Mouse (Mus musculus) cerebellum, adult 18-20 months (tissue): ENCODE data around the gene Aurkaip1.

Experiments used
- DNase-seq, 2 experiments: peaks; one replicate each; pipeline ENCODE4 v3.0.0; 2021

The Aurkaip1 gene

GRCm38 (mm10) chr4:155830596-155830995, 476 bp upstream of the Aurkaip1 start:
- DNase-seq, result no peak

- DNase-seq, result peak in 1 of 2 experiments; percentile 36
Measured at GRCm38 (mm10) chr4:155831831-155832230, 759 bp downstream of the Aurkaip1 start.

GRCm38 (mm10) chr4:155832321-155832720, 1.2 kb downstream of the Aurkaip1 start:
- no peak for DNase-seq

- no peak for DNase-seq
Measured at GRCm38 (mm10) chr4:155833234-155833633, 2.2 kb downstream of the Aurkaip1 start.

- DNase-seq, result peak; percentile 57 to 66
Measured at GRCm38 (mm10) chr4:155833836-155834235, 2.8 kb downstream of the Aurkaip1 start.

- no peak for DNase-seq
Measured at GRCm38 (mm10) chr4:155837404-155838010, 6.4 kb downstream of the Aurkaip1 start.

- no peak for DNase-seq
Measured at GRCm38 (mm10) chr4:155838187-155839153, 7.4 kb downstream of the Aurkaip1 start.

- DNase-seq, result peak in 1 of 2 experiments; percentile 21
Measured at GRCm38 (mm10) chr4:155839483-155839910, 8.4 kb downstream of the Aurkaip1 start, which contains the start of gene Mxra8. Gene Mxra8, plus strand, starts transcription at chr4:155839680.

- no peak for DNase-seq
Measured at GRCm38 (mm10) chr4:155840076-155841002, 9.3 kb downstream of the Aurkaip1 start.

GRCm38 (mm10) chr4:155841003-155841454, 10.0 kb downstream of the Aurkaip1 start:
- peak; percentile 38 to 45 for DNase-seq

- DNase-seq, result peak in 1 of 2 experiments; percentile 55
Measured at GRCm38 (mm10) chr4:155841651-155842270, 10.7 kb downstream of the Aurkaip1 start.

GRCm38 (mm10) chr4:155843231-155843630, 12.2 kb downstream of the Aurkaip1 start:
- DNase-seq, result no peak

GRCm38 (mm10) chr4:155846871-155847578, 16.0 kb downstream of the Aurkaip1 start, which contains the start of gene Dvl1:
Gene Dvl1, plus strand, starts transcription at chr4:155847402.
- DNase-seq, result peak; percentile 88 to 98

GRCm38 (mm10) chr4:155847591-155848352, 16.7 kb downstream of the Aurkaip1 start:
- DNase-seq, result peak in 1 of 2 experiments; percentile 54

GRCm38 (mm10) chr4:155848434-155849095, 17.5 kb downstream of the Aurkaip1 start:
- no peak for DNase-seq

GRCm38 (mm10) chr4:155849391-155849790, 18.3 kb downstream of the Aurkaip1 start:
- no peak for DNase-seq

- peak in 1 of 2 experiments; percentile 14 for DNase-seq
Measured at GRCm38 (mm10) chr4:155849792-155850451, 18.9 kb downstream of the Aurkaip1 start.

- peak in 1 of 2 experiments; percentile 7 for DNase-seq
Measured at GRCm38 (mm10) chr4:155851368-155851767, 20.3 kb downstream of the Aurkaip1 start.

GRCm38 (mm10) chr4:155851951-155852411, 20.9 kb downstream of the Aurkaip1 start:
- peak; percentile 59 for DNase-seq
